Mouse (Mus musculus) stomach, postnatal 0 days (tissue): Measurements from ENCODE around the gene Erich6. TPM values are rescaled to one million over a fixed set of nuclear protein-coding genes. Genes with fewer than 3 reads are reported as not detected.

Experiments
- ATAC-seq: fragments of 200-750 bp; cut with Nextera tagmentation; 2 replicates; pipeline ENCODE4 v1.8.0; 2017; ENCODE audit not compliant: low FRiP score, low TSS enrichment
- DNase-seq: peaks from one replicate; pipeline ENCODE4 v3.0.0-alpha.2; 2016; ENCODE audit warnings: low spot score
- H3K27ac ChIP-seq: fragments of 300-500 bp; sonication (generic); replicated peaks from 2 replicates; pipeline ENCODE4 v1.5.1; 2014; ENCODE audit warnings: mild to moderate bottlenecking, control low read depth
- H3K27me3 ChIP-seq: fragments of 300-500 bp; sonication (generic); 2 replicates; pipeline ENCODE4 v1.6.1; 2014; ENCODE audit warnings: low read length; ENCODE audit not compliant: control insufficient read depth, insufficient read depth
- H3K36me3 ChIP-seq: fragments of 300-500 bp; sonication (generic); 2 replicates; pipeline ENCODE4 v1.6.1; 2014; ENCODE audit warnings: low read length, mixed read lengths; ENCODE audit not compliant: control insufficient read depth, insufficient read depth
- H3K4me1 ChIP-seq: fragments of 300-500 bp; sonication (generic); replicated peaks from 2 replicates; pipeline ENCODE4 v1.6.1; 2014; ENCODE audit warnings: antibody characterized with exemption; ENCODE audit not compliant: control insufficient read depth, insufficient read depth
- H3K4me2 ChIP-seq: fragments of 300-500 bp; sonication (generic); replicated peaks from 2 replicates; pipeline ENCODE4 v1.6.1; 2014; ENCODE audit warnings: low read depth, mild to moderate bottlenecking, control low read depth, moderate library complexity
- H3K4me3 ChIP-seq: fragments of 300-500 bp; sonication (generic); 2 replicates; pipeline ENCODE4 v1.5.1; 2014; ENCODE audit warnings: low read depth, low read length, control low read depth
- H3K9ac ChIP-seq: fragments of 300-500 bp; sonication (generic); 2 replicates; pipeline ENCODE4 v1.6.1; 2014; ENCODE audit warnings: mild to moderate bottlenecking, low read length, control low read depth, mixed read lengths
- H3K9me3 ChIP-seq: fragments of 300-500 bp; sonication (generic); 2 replicates; pipeline ENCODE4 v1.6.1; 2016; ENCODE audit warnings: low read length; ENCODE audit not compliant: control insufficient read depth
- CTCF ChIP-seq: IDR thresholded peaks from 2 replicates; pipeline ENCODE4 v1.5.1; 2016; ENCODE audit warnings: antibody characterized with exemption, low read depth, mild to moderate bottlenecking, moderate library complexity
- EP300 ChIP-seq: optimal IDR thresholded peaks from 2 replicates; pipeline ENCODE3; 2016; ENCODE audit warnings: antibody characterized with exemption
- WGBS: fragments of 180-500 bp; shearing (Covaris S2); extraction: QIAGEN DNeasy Blood & Tissue Kit; methylation state at CpG from one replicate; pipeline ENCODE4 v1.1.7; 2014; 5-methylcytosine and 5-hydroxymethylcytosine counted together
- polyA plus RNA-seq: library from polyadenylated mRNA; unstranded; fragments of >200 nt; fragmentation: Nextera tagmentation; extraction: Ambion mirVana; gene quantifications from 2 replicates; pipeline ENCODE4 v1.2.1, GENCODE M21; 2015

Gene Erich6
- polyA plus RNA-seq, 1 experiment from 2014 or later, result 0.04 TPM

DNA sequence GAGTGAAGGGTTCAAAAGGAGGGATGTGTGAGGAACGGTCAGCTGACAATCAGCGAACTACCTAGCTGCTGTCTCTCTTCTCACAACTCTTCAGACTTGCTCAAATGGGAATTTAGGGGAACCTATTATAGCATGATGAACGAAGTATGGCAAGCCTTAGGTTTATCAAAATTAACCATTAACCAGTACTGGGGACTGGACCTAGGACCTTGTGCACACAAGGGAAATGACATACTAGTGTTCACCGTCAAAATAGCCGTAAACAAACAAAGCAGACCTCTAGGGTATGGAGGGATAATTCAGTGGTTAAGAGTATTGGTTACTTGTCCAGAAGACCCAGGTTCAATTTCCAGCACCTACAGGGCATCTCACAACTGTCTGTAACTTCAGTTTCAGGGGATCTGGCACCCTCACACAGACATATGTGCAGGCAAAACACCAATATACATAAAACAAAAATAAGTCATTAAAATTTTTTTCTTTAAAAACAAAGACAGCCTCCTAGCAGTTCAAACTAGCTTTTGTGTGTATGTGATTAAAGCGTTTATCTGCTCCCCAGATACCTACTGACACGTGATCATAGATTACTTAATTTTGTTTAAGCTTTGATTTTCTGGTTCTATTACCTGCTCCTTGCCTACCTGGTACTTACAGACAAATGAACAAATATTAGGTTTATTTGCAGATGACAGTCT is 44.1 kb upstream of the Erich6 start:
- DNase-seq (no peak), ATAC-seq (peak; percentile 51; the same call in 1 of the 2 replicates)
- Histone ChIP-seq H3K4me2 (no peak overlapping the region), H3K4me1 (peaks cover 6% of the 10 kb centered on the region; the same call in 1 of the 2 replicates), H3K9ac (no peak overlapping the region), H3K9me3 (no peaks in the 10 kb centered on the region), H3K27ac (no peak overlapping the region), H3K36me3 (no peaks in the 10 kb centered on the region), H3K27me3 (no peaks in the 10 kb centered on the region), H3K4me3 (no peak overlapping the region)
- no peak for TF ChIP-seq CTCF
- TF ChIP-seq EP300, result no peak
- WGBS, result 66% methylated on average over 7 of the region's 7 CpGs

DNA sequence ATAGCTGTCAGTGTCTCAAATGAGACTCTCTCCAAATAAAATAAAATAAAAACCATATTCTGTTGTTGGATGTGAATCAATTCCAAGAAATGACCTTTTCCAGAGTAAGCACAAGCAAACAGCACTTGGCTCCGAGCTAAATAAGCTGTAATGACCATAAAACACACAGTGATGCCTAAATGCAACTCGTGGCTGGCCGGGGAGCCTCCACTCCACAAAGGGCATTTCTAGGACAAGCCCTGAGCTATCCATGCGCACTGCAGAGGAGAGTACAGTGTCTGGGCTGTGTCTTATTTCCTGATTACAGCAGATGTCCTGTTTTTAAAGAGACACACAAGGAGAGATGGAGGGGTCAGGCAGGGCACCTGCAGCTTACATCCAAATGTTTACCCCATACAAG is 43.0 kb upstream of the Erich6 start:
- Histone ChIP-seq H3K27me3 (no peaks in the 10 kb centered on the region), H3K27ac (no peak overlapping the region), H3K4me1 (peaks cover 6% of the 10 kb centered on the region; the same call in 1 of the 2 replicates), H3K36me3 (0 out of 2 replicates have a peak, but pooled peaks cover 7% of the 10 kb centered on the region), H3K9me3 (no peaks in the 10 kb centered on the region), H3K9ac (no peak overlapping the region), H3K4me3 (no peak overlapping the region), H3K4me2 (no peak overlapping the region)
- TF ChIP-seq CTCF (no peak), EP300 (no peak)
- no peak for ATAC-seq
- WGBS, result 33% methylated on average over 4 of the region's 4 CpGs
- no peak for DNase-seq

DNA sequence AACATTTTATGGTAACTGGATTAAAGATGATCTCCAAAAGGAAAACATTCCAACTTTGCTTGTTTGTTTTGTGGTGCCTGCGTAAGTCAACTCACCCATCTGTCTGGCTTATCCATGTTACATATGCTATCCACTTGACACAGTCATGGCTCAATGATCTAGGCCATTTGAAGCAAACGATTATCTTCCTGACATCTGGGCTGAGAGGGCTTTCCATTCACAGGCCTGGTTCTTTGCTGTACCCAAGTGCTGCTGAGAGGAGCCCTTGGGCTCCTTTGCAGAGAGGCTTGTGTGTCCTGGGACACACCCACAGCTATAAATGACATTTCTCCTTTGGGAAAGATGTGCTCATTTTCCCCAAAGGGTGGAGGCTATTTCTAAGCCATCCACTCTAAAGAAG is 41.9 kb upstream of the Erich6 start:
- Histone ChIP-seq H3K4me1 (peaks cover 6% of the 10 kb centered on the region; the same call in 1 of the 2 replicates), H3K9ac (no peak overlapping the region), H3K27me3 (no peaks in the 10 kb centered on the region), H3K4me3 (no peak overlapping the region), H3K27ac (no peak overlapping the region), H3K9me3 (no peaks in the 10 kb centered on the region), H3K4me2 (no peak overlapping the region), H3K36me3 (0 out of 2 replicates have a peak, but pooled peaks cover 10% of the 10 kb centered on the region)
- WGBS, result 55% methylated on average over 2 of the region's 2 CpGs
- no peak for DNase-seq
- no peak for ATAC-seq
- TF ChIP-seq CTCF (no peak), EP300 (no peak)

DNA sequence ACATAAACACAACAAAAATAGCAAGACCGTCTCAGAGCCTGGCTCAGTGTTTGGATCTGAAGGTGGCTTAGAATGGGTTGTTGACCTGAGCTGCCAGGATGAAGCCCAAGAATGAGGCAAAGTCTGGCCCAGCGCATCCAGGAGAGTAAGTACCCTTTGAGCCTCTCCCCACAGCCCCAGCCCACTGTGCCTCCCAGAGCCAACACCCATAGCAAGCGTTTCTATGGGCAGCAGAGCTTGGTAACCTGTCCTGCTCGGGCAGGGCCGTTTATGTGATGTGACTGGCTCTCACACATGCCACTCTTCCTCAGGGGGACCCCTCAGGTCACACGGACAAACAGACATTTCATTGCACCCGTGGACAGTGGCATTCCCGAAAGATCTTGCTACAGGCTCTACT is 41.4 kb upstream of the Erich6 start:
- Histone ChIP-seq H3K4me2 (no peak overlapping the region), H3K9ac (no peak overlapping the region), H3K36me3 (0 out of 2 replicates have a peak, but pooled peaks cover 10% of the 10 kb centered on the region), H3K4me1 (peaks cover 6% of the 10 kb centered on the region; the same call in 1 of the 2 replicates), H3K27ac (no peak overlapping the region), H3K9me3 (no peaks in the 10 kb centered on the region), H3K27me3 (no peaks in the 10 kb centered on the region), H3K4me3 (no peak overlapping the region)
- 52% methylated on average over 8 of the region's 8 CpGs for WGBS
- DNase-seq, result no peak
- TF ChIP-seq CTCF, result no peak
- ATAC-seq, result no peak

DNA sequence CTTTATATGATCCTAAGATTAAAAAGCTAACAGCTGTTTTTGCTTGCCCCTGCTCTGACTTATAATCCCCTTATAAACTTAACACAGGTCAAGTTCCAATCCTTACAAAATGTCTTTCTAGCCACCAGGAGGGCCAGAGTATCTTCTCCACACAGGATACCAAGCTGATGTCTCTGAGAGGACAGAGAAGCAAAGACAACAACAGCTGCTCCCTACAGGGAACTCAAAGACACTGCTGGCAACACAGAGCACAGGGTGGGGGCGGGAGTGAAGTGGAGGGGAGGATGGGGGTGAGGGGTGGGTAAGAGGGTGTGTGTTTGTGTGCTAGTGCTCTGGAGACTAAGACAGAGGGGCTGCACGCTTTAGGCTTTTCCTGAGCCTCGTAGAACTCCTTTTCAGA is 40.6 kb upstream of the Erich6 start:
- H3K9ac ChIP-seq, result no peak overlapping the region
- WGBS, result 77% methylated on average over 3 of the region's 3 CpGs
- no peaks in the 10 kb centered on the region for H3K9me3 ChIP-seq
- no peaks in the 10 kb centered on the region for H3K27me3 ChIP-seq
- H3K4me1 ChIP-seq, result peaks cover 6% of the 10 kb centered on the region; the same call in 1 of the 2 replicates
- no peak overlapping the region for H3K4me2 ChIP-seq
- H3K4me3 ChIP-seq, result no peak overlapping the region
- 0 out of 2 replicates have a peak, but pooled peaks cover 10% of the 10 kb centered on the region for H3K36me3 ChIP-seq
- DNase-seq, result no peak
- TF ChIP-seq EP300 (no peak), CTCF (no peak)
- no peak overlapping the region for H3K27ac ChIP-seq
- no peak for ATAC-seq

DNA sequence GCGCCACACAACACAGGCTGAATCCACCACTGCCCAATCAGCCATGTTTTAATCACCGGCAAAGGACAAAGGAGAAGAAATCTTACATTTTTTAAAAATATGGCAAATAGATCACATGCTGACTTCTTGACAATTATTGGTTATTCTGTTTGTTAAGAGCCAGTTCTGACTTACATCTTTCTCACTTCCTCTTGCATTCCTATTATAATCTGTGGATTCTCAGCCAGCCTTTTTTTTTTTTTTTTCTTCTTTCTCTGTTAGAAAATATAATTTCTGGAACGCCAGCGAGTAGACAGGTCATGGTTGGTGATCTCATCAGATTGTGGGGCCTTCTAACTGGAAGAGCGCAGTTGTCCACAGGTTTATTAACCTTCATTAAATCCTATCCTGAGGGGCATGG is 36.3 kb upstream of the Erich6 start:
- Histone ChIP-seq H3K4me2 (no peak overlapping the region), H3K36me3 (0 out of 2 replicates have a peak, but pooled peaks cover 10% of the 10 kb centered on the region), H3K9me3 (no peaks in the 10 kb centered on the region), H3K27me3 (no peaks in the 10 kb centered on the region), H3K27ac (no peak overlapping the region), H3K9ac (no peak overlapping the region), H3K4me1 (no peaks in the 10 kb centered on the region), H3K4me3 (no peak overlapping the region)
- no peak for TF ChIP-seq CTCF
- TF ChIP-seq EP300, result no peak
- no peak for ATAC-seq
- WGBS, result 95% methylated on average over 5 of the region's 5 CpGs
- DNase-seq, result no peak
